Mouse (Mus musculus) large intestine, adult 2 months (tissue): ENCODE measurements around the gene Ugt1a10. TPM values are rescaled to one million over a fixed set of nuclear protein-coding genes. Genes with fewer than 3 reads are reported as not detected.
A peak's percentile ranks its signal among the peaks of the same experiment; 100 is the strongest.

Experiments used
- DNase-seq: peaks from one replicate; pipeline ENCODE4 v3.0.0-alpha.2; 2012; ENCODE audit warnings: low read depth, low spot score
- WGBS: fragments of 180-500 bp; shearing (Covaris S2); methylation state at CpG from one replicate; pipeline ENCODE4 v1.1.7; 2018; 5-methylcytosine and 5-hydroxymethylcytosine counted together
- polyA plus RNA-seq: library from polyadenylated mRNA; depleted of rRNA; stranded (reverse); fragments of >200 nt; gene quantifications from 2 replicates; pipeline ENCODE4 v1.2.3, GENCODE M21; 2012

The Ugt1a10 gene
- polyA plus RNA-seq, 1 experiment: 0.24 TPM

DNA sequence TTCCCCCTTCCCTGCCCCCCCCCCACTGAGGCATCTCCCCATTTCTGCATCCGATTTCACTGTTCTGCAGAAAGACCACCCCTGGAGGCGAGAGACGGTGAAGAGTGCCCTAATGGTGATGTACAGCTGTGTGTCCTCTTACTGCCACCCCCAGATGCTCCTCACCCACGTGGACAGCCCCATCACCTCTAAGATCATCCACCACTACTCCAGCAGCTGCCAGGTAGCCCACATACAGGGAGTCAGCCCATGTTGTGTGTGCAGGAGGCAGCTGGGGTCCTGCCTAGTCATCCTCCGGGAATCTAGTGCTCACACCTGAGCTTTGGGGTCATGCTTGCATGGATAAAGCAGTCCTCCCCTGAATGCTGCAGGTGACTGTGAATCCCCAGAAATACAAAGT, 188.7 kb downstream of the Ugt1a10 start:
- 67% methylated on average over 5 of the region's 5 CpGs for WGBS
- DNase-seq: no peak

DNA sequence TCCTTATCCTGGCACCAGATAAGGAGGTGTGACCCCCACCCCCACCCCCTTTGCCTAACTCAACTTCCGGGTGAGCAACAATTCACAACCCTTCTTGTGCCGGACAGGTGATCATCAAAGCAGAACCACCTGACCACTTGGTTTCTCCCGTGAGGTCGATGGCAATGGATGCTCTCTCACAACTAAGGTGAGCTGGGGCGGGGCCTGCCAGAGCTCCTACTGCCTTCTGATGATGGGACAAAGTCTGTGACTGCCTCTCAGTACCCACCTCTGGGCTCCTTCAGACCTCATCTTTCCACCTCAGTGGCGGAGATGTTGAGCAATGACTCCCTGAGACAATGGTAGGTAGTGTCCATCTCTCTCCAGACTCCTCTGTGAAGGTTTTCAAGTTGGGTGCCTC, 190.7 kb downstream of the Ugt1a10 start:
- WGBS: 76% methylated on average over 6 of the region's 6 CpGs
- DNase-seq: no peak

DNA sequence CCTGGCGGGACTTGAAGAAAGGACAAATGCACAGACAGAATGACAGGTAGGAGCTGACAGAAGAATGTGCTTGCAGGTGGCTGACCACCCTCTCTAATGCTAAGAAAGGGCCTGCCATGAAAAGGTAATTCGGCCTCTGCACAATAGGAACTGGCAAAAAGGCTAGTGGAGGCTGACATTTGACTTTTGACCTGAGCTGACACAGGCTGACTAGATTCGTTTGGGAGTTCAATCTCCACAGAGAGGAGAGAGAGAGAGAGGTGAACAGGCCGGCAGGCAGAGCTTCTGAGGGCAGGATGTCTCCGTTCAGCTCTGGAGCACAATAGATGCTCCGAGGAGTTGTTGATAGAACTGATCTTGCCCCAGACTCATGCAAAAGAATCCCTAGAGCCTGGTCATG, 191.2 kb downstream of the Ugt1a10 start:
- WGBS: 44% methylated on average over 6 of the region's 6 CpGs
- no peak for DNase-seq

DNA sequence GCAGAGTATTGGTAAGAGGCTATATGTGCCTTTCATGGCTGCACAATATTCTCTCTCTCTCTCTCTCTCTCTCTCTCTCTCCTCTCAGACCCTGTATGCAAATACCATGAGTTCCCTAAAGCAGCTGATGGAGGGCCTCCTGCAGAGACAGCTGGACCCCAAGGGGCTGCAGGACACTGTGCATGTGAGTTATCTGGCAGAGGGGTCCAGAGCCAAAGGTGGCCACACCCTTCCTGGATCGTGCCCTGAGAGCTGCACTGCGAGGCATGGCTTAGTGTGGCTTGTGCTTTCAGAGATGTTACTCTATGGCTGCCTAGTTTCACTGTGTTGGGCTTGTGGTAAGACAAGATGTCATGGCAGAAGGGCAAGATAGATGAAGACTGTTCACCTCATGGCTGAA, 192.5 kb downstream of the Ugt1a10 start:
- WGBS: 39% methylated on average over 2 of the region's 2 CpGs
- DNase-seq: no peak

GRCm38 (mm10) chr1:88248658-88249057, 193.5 kb downstream of the Ugt1a10 start:
- no peak for DNase-seq
- WGBS: 54% methylated on average over 4 of the region's 4 CpGs

DNA sequence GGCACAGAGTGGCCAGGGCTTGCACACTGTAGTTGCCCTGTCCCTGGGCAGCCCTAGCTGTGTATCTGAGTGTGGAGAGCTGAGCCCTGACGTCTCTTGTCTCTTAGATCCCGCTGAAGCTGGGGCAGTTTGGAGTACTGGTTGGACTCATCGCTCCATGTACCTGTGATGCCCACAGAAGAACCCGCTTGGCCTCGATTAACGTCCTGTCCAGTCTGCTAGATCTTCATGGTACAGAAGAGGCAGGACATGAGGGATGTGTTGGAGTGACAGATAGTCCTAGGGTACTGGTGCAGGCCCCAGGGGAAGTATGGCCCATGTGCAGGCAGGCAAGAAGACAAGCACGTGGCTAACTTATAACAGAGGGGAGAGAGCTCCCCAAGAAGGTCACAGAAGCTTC, 194.4 kb downstream of the Ugt1a10 start:
- 80% methylated on average over 7 of the region's 7 CpGs for WGBS
- no peak for DNase-seq

DNA sequence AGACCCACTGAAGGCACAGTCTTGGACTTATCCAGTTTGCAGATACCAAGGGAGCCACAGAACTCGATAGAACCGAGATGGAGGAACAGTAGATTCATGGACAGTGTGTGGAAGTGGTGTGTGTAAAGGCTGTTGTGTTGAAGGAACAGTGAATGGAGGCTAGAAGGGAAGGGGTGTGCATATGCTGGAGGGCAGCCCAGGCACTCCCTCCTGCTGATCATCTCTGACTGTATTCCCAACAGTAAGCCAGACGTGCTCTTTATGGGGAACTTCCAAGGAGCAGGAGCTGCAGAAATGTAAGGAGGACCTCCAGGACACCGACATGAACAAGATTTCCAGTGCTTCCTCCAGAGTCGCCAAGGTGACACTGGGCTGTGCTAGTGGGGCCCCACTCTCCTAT, 194.8 kb downstream of the Ugt1a10 start:
- no peak for DNase-seq
- 83% methylated on average over 5 of the region's 5 CpGs for WGBS

DNA sequence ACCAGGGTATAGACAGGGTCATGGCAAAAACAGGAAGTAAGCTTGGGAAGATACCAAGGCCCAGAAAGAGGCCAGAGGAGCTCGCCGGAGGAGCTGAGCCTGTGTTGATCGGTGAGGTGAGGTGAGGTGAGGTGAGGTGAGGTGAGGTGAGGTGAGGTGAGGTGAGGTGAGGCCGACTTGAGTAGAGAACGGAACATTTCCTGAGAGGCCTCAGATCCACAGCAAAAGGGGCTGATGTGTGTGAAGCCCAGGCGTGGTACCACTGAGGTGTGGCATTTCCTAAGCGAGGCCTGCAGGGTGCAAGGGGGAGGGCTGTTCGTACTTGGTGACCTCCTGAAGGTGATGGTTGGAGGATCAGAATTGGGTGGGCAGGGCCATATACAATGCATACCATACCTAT, 197.9 kb downstream of the Ugt1a10 start:
- DNase-seq: no peak
- WGBS: 64% methylated on average over 8 of the region's 8 CpGs

DNA sequence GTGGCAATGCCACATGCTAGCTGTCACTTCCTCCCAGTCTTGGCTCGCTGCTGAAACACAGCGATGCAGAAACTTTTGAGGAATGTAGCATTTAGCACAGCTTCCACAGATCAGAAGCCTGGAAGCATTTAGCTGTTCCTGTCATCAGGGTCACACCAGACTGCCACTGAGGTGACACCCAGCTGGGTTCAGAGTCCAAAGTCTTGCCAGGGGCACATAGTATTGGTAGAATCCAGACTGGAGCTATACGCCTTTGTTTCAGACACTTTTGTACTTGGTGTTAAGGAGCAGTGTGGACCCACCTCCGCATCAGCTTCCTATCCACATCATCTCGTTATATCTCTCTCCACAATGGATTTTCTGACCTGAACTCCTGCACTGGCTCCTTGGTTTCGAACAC, 198.4 kb downstream of the Ugt1a10 start:
- WGBS: 66% methylated on average over 6 of the region's 6 CpGs
- DNase-seq: peak; percentile 47

DNA sequence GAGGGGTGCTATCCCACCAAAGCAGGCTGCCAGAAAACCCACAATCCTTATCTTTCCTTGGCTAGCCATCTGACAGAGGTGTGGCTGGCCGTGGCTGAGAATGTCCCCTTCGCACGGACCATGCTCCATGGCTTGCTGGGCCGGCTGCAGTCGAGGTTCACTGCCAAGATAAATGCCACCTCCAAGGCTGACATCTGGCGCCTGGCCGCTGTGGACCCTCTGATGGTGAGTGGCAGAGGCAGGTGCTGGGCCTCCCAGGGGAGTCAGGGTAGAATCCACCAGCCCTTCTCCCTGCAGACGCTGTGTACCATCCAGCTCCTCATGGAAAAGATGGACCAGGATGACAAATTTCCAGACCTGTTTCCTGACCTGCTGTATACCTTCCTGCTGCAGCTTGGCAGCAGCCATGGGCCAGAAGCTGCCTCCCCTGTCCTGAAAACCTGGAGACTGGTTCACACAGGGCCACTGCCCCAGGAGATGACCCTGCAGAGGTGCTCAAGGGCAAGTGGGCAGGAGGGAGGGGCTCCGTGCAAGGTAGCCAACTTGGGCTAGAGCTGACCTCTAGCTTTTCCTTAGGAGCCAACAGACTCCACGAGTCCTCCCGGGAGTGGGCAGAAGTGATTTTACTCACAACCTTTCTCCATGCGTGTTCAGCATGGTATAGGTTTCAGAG, 199.7 kb downstream of the Ugt1a10 start:
- no peak for DNase-seq
- WGBS: 85% methylated on average over 12 of the region's 12 CpGs

DNA sequence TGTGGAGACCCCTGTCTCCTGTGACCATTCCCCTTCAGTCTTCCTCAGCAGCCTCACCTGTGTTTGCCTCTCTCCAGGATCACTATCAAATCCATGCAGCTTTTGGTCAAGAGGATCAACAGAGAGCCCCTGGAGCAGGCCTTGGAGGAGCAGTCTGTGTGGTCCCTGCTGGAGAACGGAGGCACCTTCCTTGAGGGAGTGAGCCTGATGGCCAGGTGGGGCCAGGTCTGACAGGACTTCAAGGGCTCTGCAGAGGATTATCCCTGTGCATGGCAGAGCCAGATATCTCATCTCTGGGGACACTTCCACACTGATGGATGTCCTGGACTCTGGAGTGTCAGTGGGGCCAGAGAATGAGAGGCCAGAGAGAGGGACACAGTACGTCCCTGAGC, 200.3 kb downstream of the Ugt1a10 start:
- 58% methylated on average over 2 of the region's 2 CpGs for whole genome bisulfite sequencing
- no peak for DNase-seq

DNA sequence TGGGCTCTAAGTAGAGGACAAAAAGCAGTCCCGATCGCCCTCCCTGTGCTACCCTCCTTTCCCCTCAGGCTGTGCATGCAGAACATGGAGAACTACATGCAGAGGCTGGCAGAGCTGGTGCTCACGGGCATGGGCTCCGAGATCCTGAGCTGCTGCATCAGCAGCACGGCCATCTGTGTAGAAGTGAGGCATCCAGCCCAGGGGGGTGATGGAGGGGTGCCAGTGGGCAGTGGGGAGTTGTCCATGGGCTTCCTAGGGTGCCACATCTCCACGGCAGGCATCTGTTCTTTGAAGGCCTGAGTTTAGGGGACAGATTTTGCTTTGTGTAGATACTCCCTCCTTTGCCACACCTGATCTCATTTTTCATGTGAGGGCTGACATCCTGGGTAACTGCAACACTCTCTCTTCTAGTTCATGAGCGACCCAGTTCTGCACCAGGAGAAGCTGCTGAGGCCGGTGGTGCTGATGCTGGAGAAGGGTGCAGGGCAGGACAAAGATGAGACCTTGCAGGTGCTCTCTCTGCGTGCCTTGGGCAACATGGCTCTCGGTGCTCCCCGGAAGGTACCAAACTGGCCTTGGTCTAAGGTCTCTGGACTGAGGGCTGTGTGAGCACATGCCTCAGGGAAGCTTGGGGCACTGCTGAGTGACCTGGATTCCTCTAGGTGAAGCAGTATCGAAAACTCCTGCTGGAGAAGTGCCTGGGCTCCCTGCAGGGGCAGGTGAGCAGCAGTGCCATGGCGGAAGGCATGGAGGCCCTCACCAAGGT, 201.0 kb downstream of the Ugt1a10 start:
- DNase-seq: no peak
- WGBS: 79% methylated on average over 13 of the region's 13 CpGs

DNA sequence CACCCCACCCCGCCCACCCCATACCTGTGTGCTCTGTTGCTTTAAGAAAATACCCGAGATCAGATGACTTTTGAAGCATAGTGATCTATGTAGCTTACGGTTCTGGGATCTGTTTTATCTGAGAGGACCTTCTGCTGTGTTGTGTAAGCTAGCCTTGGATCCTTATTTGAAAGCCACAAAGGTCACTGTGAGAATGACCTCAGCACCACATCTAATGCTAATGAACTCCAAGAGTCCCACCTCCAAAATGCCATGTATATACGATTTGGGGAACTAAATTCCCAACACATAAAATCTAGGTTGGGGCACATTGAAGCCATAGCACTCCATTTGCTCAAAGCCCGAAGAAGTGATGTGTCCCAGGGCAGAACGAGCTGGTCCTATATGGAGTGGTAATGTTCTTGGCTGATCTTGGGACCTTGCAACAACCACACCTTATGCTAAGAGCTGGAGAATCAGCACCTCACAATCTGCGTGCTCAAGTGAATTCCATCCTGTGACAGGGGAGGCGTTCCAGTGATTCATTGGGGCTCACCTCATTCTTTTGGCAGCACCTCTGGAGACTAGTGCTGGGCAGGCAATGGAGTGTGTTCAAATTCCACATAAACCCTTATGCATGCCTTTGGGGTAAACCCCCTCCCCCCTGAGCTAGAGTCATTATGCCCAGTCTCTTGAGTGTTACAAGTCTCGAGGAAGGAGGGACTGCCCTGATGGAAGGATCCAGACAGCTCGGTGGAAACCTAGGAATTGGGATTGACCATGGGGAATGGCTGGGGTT, 201.9 kb downstream of the Ugt1a10 start:
- no peak for DNase-seq
- 76% methylated on average over 10 of the region's 10 CpGs for WGBS

GRCm38 (mm10) chr1:88257681-88258080, 202.5 kb downstream of the Ugt1a10 start:
- 83% methylated on average over 6 of the region's 6 CpGs for WGBS

GRCm38 (mm10) chr1:88258361-88258760, 203.2 kb downstream of the Ugt1a10 start:
- WGBS: 74% methylated on average over 6 of the region's 6 CpGs
- DNase-seq: no peak

More at GRCm38 (mm10) chr1:88257681-88258080, 202.5 kb downstream of the Ugt1a10 start:
- no peak for DNase-seq

GRCm38 (mm10) chr1:88258881-88259642, 203.9 kb downstream of the Ugt1a10 start:
- no peak for DNase-seq
- WGBS: 79% methylated on average over 8 of the region's 8 CpGs

DNA sequence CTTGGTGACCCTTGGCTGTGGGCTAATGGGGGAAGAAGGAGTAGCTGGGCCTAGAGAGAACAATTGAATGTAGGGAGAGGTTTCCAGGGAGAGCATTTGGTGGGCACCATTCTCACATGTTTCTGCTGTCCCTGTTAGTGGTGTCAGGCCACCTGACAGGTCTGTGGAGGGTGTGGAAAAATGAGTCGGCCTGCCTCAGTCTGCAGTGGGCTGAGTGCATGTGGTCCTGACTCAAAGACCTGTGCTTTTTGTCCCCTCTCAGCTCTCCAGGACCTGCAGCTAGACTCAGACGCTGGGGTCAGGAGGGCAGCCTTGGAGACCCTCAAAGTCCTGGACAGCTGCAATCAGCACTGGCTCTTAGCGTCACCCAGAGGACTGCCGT, 204.4 kb downstream of the Ugt1a10 start:
- no peak for DNase-seq
- 80% methylated on average over 4 of the region's 4 CpGs for WGBS

- DNase-seq: no peak
- 65% methylated on average over 6 of the region's 6 CpGs for WGBS
These were observed 204.9 kb downstream of the Ugt1a10 start for GRCm38 (mm10) chr1:88260114-88260513.

DNA sequence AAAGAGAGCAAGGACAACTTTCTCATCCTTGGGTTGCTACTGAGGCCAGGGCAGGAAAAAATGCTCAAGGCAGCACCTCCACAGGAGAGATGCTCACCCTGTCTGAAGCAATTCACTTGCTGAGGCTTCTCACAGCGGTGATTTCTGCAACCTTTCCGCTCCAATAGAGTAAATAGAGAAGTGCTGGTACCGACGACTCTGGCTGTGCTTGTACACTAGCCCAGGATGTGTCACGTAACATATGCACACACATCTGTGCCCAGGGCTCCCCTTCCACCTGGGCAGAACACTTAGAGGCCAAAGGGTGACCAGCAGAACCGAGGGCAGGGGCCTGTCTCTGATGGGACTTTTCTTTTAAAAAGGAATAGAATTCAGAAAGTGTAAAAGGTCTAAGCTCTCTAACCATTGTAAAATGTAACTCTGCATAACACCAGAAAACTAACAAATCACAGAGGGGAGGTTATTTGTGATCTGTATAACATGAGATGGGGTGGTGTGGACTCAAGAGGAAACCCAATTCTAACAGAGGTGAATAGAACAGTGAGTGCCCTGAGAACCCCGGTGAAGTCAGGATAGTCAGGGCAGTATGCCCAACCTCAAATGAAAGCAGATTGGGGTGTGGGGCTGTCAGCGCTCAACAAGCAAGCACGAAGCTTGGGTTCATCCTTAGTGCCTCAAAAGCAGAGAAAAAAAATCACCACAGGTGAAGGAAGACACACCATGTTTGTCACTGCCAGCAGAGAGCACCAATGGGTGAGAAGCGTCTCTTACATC, 205.6 kb downstream of the Ugt1a10 start:
- WGBS: 79% methylated on average over 10 of the region's 10 CpGs
- DNase-seq: no peak
